Mouse (Mus musculus): ENCODE results near the gene Isg20l2.

GRCm38 (mm10) chr3:87940611-87941010, 10.5 kb downstream of the Isg20l2 start:
- no peak for TF ChIP-seq POLR2A (IDR thresholded peaks at IDR 0.05; ENCODE audit: insufficient read length, low read depth)
- TF ChIP-seq MAX (IDR thresholded peaks at IDR 0.05; ENCODE audit: low read depth) = no peak
- no peak for TF ChIP-seq POLR2AphosphoS2 (IDR thresholded peaks at IDR 0.05; ENCODE audit: insufficient read length, low read depth)
- TF ChIP-seq USF1 (IDR thresholded peaks at IDR 0.05; ENCODE audit: low read depth) = no peak
- no peak for TF ChIP-seq CEBPB (IDR thresholded peaks at IDR 0.05; ENCODE audit: insufficient read depth, poor library complexity, severe bottlenecking)
- no peak for TF ChIP-seq E2F4 (IDR thresholded peaks at IDR 0.05; ENCODE audit: insufficient read depth)
- no peak for TF ChIP-seq MYOD1 (IDR thresholded peaks at IDR 0.05; ENCODE audit: control insufficient read depth in 1 of 3, insufficient read length in 2 of 3, low read depth in 2 of 3)
- no peak for TF ChIP-seq MYOG (IDR thresholded peaks at IDR 0.05; ENCODE audit: control insufficient read depth in 1 of 3, insufficient read depth in 1 of 3, insufficient read length in 2 of 3, low read depth in 2 of 3)
- TF ChIP-seq SRF (IDR thresholded peaks at IDR 0.05; ENCODE audit: control insufficient read depth, insufficient read length, low read depth) = no peak
